Mouse (Mus musculus) myocyte (in vitro differentiated cells): ENCODE measurements around the gene Ptcra. TPM values are rescaled to one million over a fixed set of nuclear protein-coding genes. Genes with fewer than 3 reads are reported as not detected.

Experiments
- H3K27me3 ChIP-seq: one replicate; pipeline ENCODE4 v1.6.1; 2011; ENCODE audit not compliant: control insufficient read depth, insufficient read depth, insufficient read length
- H3K36me3 ChIP-seq: one replicate; pipeline ENCODE4 v1.6.1; 2011; ENCODE audit not compliant: control insufficient read depth, insufficient read depth
- H3K4me2 ChIP-seq: one replicate; pipeline ENCODE4 v1.6.1; 2011; ENCODE audit warnings: low read depth, control low read depth
- H3K4me3 ChIP-seq: one replicate; pipeline ENCODE4 v1.5.1; 2011; ENCODE audit warnings: mild to moderate bottlenecking, control low read depth, moderate library complexity
- H3K79me2 ChIP-seq: one replicate; pipeline ENCODE4 v1.6.1; 2011; ENCODE audit not compliant: control insufficient read depth, insufficient read depth
- H3ac ChIP-seq: one replicate; pipeline ENCODE4 v1.6.1; 2011; ENCODE audit not compliant: control insufficient read depth, insufficient read length
- CEBPB ChIP-seq: IDR thresholded peaks from 2 replicates; pipeline ENCODE4 v1.6.1; 2011; ENCODE audit warnings: mild to moderate bottlenecking, moderate library complexity; ENCODE audit not compliant: poor library complexity, insufficient read depth, severe bottlenecking
- E2F4 ChIP-seq: IDR thresholded peaks from one replicate; pipeline ENCODE4 v1.6.1; 2011; ENCODE audit warnings: mild to moderate bottlenecking, control low read depth, moderate library complexity; ENCODE audit not compliant: insufficient read depth
- MAX ChIP-seq: IDR thresholded peaks from one replicate; pipeline ENCODE4 v1.6.1; 2011; ENCODE audit warnings: low read depth, mild to moderate bottlenecking, control low read depth
- MYOD1 ChIP-seq, 3 experiments: IDR thresholded peaks; one replicate each; pipeline ENCODE4 v1.6.1; 2011; ENCODE audit warnings: control low read depth in 2 of 3, low read depth in 2 of 3, mild to moderate bottlenecking in 2 of 3, moderate library complexity in 1 of 3; ENCODE audit not compliant: insufficient read length in 2 of 3, control insufficient read depth in 1 of 3
- MYOG ChIP-seq, 3 experiments: IDR thresholded peaks; one replicate each; pipeline ENCODE4 v1.6.1; 2011; ENCODE audit warnings: control low read depth in 2 of 3, low read depth in 2 of 3, mild to moderate bottlenecking in 2 of 3; ENCODE audit not compliant: insufficient read length in 2 of 3, control insufficient read depth in 1 of 3, insufficient read depth in 1 of 3
- POLR2A ChIP-seq: IDR thresholded peaks from one replicate; pipeline ENCODE4 v1.6.1; 2011; ENCODE audit warnings: low read depth, mild to moderate bottlenecking, control low read depth, moderate library complexity; ENCODE audit not compliant: insufficient read length
- POLR2AphosphoS2 ChIP-seq: IDR thresholded peaks from one replicate; pipeline ENCODE4 v1.6.1; 2011; ENCODE audit warnings: low read depth, control low read depth; ENCODE audit not compliant: insufficient read length
- REST ChIP-seq: IDR thresholded peaks from one replicate; pipeline ENCODE4 v1.6.1; 2011; ENCODE audit warnings: mild to moderate bottlenecking, control low read depth, moderate library complexity; ENCODE audit not compliant: insufficient read depth, insufficient read length
- SRF ChIP-seq: IDR thresholded peaks from one replicate; pipeline ENCODE4 v1.6.1; 2011; ENCODE audit warnings: low read depth; ENCODE audit not compliant: control insufficient read depth, insufficient read length
- TCF12 ChIP-seq: IDR thresholded peaks from one replicate; pipeline ENCODE4 v1.6.1; 2011; ENCODE audit warnings: mild to moderate bottlenecking, control low read depth; ENCODE audit not compliant: poor library complexity, insufficient read depth, severe bottlenecking
- TCF3 ChIP-seq: IDR thresholded peaks from one replicate; pipeline ENCODE4 v1.6.1; 2011; ENCODE audit warnings: low read depth, control low read depth; ENCODE audit not compliant: insufficient read length
- USF1 ChIP-seq: IDR thresholded peaks from one replicate; pipeline ENCODE4 v1.6.1; 2011; ENCODE audit warnings: low read depth, mild to moderate bottlenecking, control low read depth, moderate library complexity
- polyA plus RNA-seq: library from polyadenylated mRNA; unstranded; fragments of >200 nt; fragmentation: generic; extraction: Trizol; gene quantifications from one replicate; pipeline ENCODE4 v1.2.1, GENCODE M21; 2012; ENCODE audit warnings: missing spikeins

The Ptcra gene
- polyA plus RNA-seq, 1 experiment = 0.06 TPM

DNA sequence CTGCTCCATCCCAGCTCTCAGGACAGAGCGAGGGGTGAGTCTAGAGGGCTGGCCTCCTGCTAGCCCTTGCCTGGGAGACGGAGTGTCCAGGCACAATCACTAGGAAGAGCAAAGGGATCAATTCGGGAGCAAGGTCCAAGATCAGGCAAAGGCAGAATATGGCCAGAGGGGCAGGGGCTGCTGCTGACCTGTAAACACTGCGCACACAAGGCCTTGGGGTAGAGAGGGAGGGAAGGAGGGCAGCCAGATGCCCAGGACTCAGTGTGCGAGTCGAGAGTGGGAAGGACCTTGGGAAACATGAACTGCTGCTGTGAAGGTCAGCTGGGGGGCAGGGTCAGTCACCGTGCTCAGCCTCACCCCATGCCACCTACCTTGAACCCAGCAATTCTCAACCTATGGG lies 28.2 kb downstream of the Ptcra start:
- TF ChIP-seq CEBPB (no peak), TCF12 (no peak), TCF3 (no peak), POLR2AphosphoS2 (no peak), POLR2A (no peak)

GRCm38 (mm10) chr17:46734055-46734454 lies 29.5 kb downstream of the Ptcra start:
- H3K79me2 ChIP-seq = no peaks in the 10 kb centered on the region
- no peak overlapping the region for H3K4me2 ChIP-seq
- no peaks in the 10 kb centered on the region for H3K27me3 ChIP-seq
- H3K36me3 ChIP-seq = no peaks in the 10 kb centered on the region
- TF ChIP-seq USF1 (no peak), SRF (no peak), E2F4 (no peak), TCF3 (no peak), MYOG (IDR thresholded peaks at IDR 0.05; ENCODE audit: control insufficient read depth in 1 of 3, insufficient read depth in 1 of 3, insufficient read length in 2 of 3, low read depth in 2 of 3) (no peak), CEBPB (no peak), TCF12 (no peak), MAX (no peak), POLR2AphosphoS2 (no peak), POLR2A (no peak), MYOD1 (IDR thresholded peaks at IDR 0.05; ENCODE audit: control insufficient read depth in 1 of 3, insufficient read length in 2 of 3, low read depth in 2 of 3) (no peak), REST (no peak)
- H3K4me3 ChIP-seq = no peak overlapping the region
- H3ac ChIP-seq = no peak overlapping the region

More for the DNA sequence above, 28.2 kb downstream of the Ptcra start:
- no peak overlapping the region for H3ac ChIP-seq
- H3K4me3 ChIP-seq = no peak overlapping the region
- H3K36me3 ChIP-seq = no peaks in the 10 kb centered on the region
- H3K4me2 ChIP-seq = no peak overlapping the region
- H3K27me3 ChIP-seq = no peaks in the 10 kb centered on the region
- no peaks in the 10 kb centered on the region for H3K79me2 ChIP-seq

- no peak within 1 kb of the TSS for H3ac ChIP-seq
- no peak within 1 kb of the TSS for H3K4me2 ChIP-seq
- no peak for TF ChIP-seq REST
- no peak for TF ChIP-seq TCF3
- no peak for TF ChIP-seq POLR2AphosphoS2
- TF ChIP-seq USF1 = no peak
- no peak for TF ChIP-seq POLR2A
- no peak for TF ChIP-seq SRF
- TF ChIP-seq MYOG (IDR thresholded peaks at IDR 0.05; ENCODE audit: control insufficient read depth in 1 of 3, insufficient read depth in 1 of 3, insufficient read length in 2 of 3, low read depth in 2 of 3) = no peak
- TF ChIP-seq MAX = no peak
- no peak for TF ChIP-seq TCF12
- no peak for TF ChIP-seq MYOD1 (IDR thresholded peaks at IDR 0.05; ENCODE audit: control insufficient read depth in 1 of 3, insufficient read length in 2 of 3, low read depth in 2 of 3)
- no peak for TF ChIP-seq CEBPB
- TF ChIP-seq E2F4 = no peak
- no peak within 1 kb of the TSS for H3K4me3 ChIP-seq
- H3K36me3 ChIP-seq = no peaks in the 10 kb centered on the region
- H3K79me2 ChIP-seq = no peaks in the 10 kb centered on the region
- no peaks in the 10 kb centered on the region for H3K27me3 ChIP-seq
Measured at GRCm38 (mm10) chr17:46728904-46729318, 34.6 kb downstream of the Ptcra start, which contains the start of gene Gnmt. Gnmt (minus strand) TSS chr17:46729168.

- Histone ChIP-seq H3K36me3 (no peaks in the 10 kb centered on the region), H3K4me2 (no peak overlapping the region), H3ac (no peak overlapping the region), H3K4me3 (no peak overlapping the region), H3K27me3 (no peaks in the 10 kb centered on the region), H3K79me2 (no peaks in the 10 kb centered on the region)
- TF ChIP-seq REST = no peak
- TF ChIP-seq TCF3 = no peak
- TF ChIP-seq MAX = no peak
- no peak for TF ChIP-seq TCF12
- TF ChIP-seq POLR2AphosphoS2 = no peak
Measured at GRCm38 (mm10) chr17:46728496-46728895, 35.0 kb downstream of the Ptcra start.

DNA sequence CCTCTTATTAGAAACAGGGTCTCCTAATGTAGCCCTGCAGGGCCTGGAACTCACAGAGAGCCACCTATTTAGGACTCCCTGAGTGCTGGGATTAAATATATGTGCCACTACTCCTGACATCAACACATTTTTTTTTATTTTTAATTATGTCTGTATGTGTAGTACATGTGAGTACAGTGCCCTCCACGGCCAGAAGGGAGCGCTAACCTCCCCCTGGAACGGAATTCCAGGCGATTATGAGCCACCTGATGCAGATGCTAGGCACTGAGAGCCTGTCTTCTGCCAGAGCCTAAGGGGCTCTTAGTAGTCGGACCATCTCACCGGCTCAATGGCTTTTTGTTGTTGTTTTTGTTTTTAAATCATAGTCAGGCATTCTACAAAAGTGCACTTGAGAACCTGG lies 35.5 kb downstream of the Ptcra start:
- Histone ChIP-seq H3K4me3 (no peak overlapping the region), H3K27me3 (no peaks in the 10 kb centered on the region), H3K79me2 (no peaks in the 10 kb centered on the region), H3K36me3 (no peaks in the 10 kb centered on the region), H3ac (no peak overlapping the region), H3K4me2 (no peak overlapping the region)
- TF ChIP-seq E2F4 = no peak

GRCm38 (mm10) chr17:46727271-46727670 lies 36.2 kb downstream of the Ptcra start:
- Histone ChIP-seq H3K36me3 (no peaks in the 10 kb centered on the region), H3K79me2 (no peaks in the 10 kb centered on the region), H3K4me3 (no peak overlapping the region), H3K4me2 (no peak overlapping the region), H3K27me3 (no peaks in the 10 kb centered on the region), H3ac (no peak overlapping the region)
- TF ChIP-seq TCF12 (no peak), CEBPB (no peak), MYOD1 (IDR thresholded peaks at IDR 0.05; ENCODE audit: control insufficient read depth in 1 of 3, insufficient read length in 2 of 3, low read depth in 2 of 3) (no peak), TCF3 (no peak), MAX (no peak), MYOG (IDR thresholded peaks at IDR 0.05; ENCODE audit: control insufficient read depth in 1 of 3, insufficient read depth in 1 of 3, insufficient read length in 2 of 3, low read depth in 2 of 3) (no peak), E2F4 (no peak)
